Mouse (Mus musculus) liver, postnatal 0 days (tissue): ENCODE measurements around the gene Abhd6.
A peak's percentile ranks its signal among the peaks of the same experiment; 100 is the strongest.

Experiments
- CTCF ChIP-seq: sonication (generic); IDR thresholded peaks from 2 replicates; pipeline ENCODE4 v1.5.1; 2016; ENCODE audit warnings: antibody characterized with exemption, low read depth
- EP300 ChIP-seq: IDR thresholded peaks from 2 replicates; pipeline ENCODE4 v1.6.1; 2016; ENCODE audit warnings: antibody characterized with exemption, low read depth, mild to moderate bottlenecking

GRCm38 (mm10) chr14:7994271-7994767, 8.4 kb upstream of the Abhd6 start, which contains the start of gene Dnase1l3:
- TF ChIP-seq EP300 (no peak), CTCF (peak; percentile 79)
